Mouse (Mus musculus) frontal cortex, postnatal 25 days (tissue): ENCODE measurements around the gene Olfr345.

Experiments used
- DNase-seq, 2 experiments: peaks; one replicate each; pipeline ENCODE4 v3.0.0; 2022; ENCODE audit warnings: low spot score in 2 of 2

Olfr345 gene

GRCm38 (mm10) chr2:36639741-36640140 is at the start of gene Olfr345:
Olfr345 (plus strand) TSS chr2:36640041.
- DNase-seq = no peak

- no peak for DNase-seq
These were observed 45.6 kb downstream of the Olfr345 start, which contains the start of gene Olfr346 for GRCm38 (mm10) chr2:36685488-36685887. Olfr346 (plus strand) TSS chr2:36685788.
